Mouse (Mus musculus) midbrain, embryonic 15.5 days (tissue): Measurements from ENCODE around the gene Mgst3. TPM values are rescaled to one million over a fixed set of nuclear protein-coding genes. Genes with fewer than 3 reads are reported as not detected.

ENCODE experiments used
- ATAC-seq: fragments of 200-750 bp; cut with Nextera tagmentation; replicated peaks from 2 replicates; pipeline ENCODE4 v1.8.0; 2017; ENCODE audit warnings: moderate TSS enrichment
- H3K27ac ChIP-seq: fragments of 300-500 bp; sonication (generic); 2 replicates; pipeline ENCODE4 v1.5.1; 2015; ENCODE audit warnings: mild to moderate bottlenecking, inconsistent platforms
- H3K27me3 ChIP-seq: fragments of 300-500 bp; sonication (generic); replicated peaks from 2 replicates; pipeline ENCODE4 v1.6.1; 2015; ENCODE audit warnings: inconsistent platforms
- H3K36me3 ChIP-seq: fragments of 300-500 bp; sonication (generic); replicated peaks from 2 replicates; pipeline ENCODE4 v1.6.1; 2015; ENCODE audit warnings: inconsistent platforms
- H3K4me1 ChIP-seq: fragments of 300-500 bp; sonication (generic); 2 replicates; pipeline ENCODE4 v1.6.1; 2015; ENCODE audit warnings: inconsistent platforms
- H3K4me2 ChIP-seq: fragments of 300-500 bp; sonication (generic); 2 replicates; pipeline ENCODE4 v1.6.1; 2015; ENCODE audit warnings: inconsistent platforms, mild to moderate bottlenecking, moderate library complexity
- H3K4me3 ChIP-seq: fragments of 300-500 bp; sonication (generic); 2 replicates; pipeline ENCODE4 v1.5.1; 2015; ENCODE audit warnings: mild to moderate bottlenecking, inconsistent platforms
- H3K9ac ChIP-seq: fragments of 300-500 bp; sonication (generic); 2 replicates; pipeline ENCODE4 v1.6.1; 2015; ENCODE audit warnings: mild to moderate bottlenecking, inconsistent platforms
- H3K9me3 ChIP-seq: fragments of 300-500 bp; sonication (generic); 2 replicates; pipeline ENCODE4 v1.6.1; 2016; ENCODE audit warnings: inconsistent platforms
- WGBS: fragments of 180-500 bp; shearing (Covaris S2); methylation state at CpG from one replicate; pipeline ENCODE4 v1.1.7; 2015; ENCODE audit warnings: mixed read lengths; 5-methylcytosine and 5-hydroxymethylcytosine counted together
- polyA plus RNA-seq: library from polyadenylated mRNA; unstranded; fragments of >200 nt; fragmentation: Nextera tagmentation; extraction: Ambion mirVana; gene quantifications from 2 replicates; pipeline ENCODE4 v1.2.1, GENCODE M21; 2015

Gene Mgst3
- polyA plus RNA-seq, 1 experiment from 2014 or later: 138 TPM

DNA sequence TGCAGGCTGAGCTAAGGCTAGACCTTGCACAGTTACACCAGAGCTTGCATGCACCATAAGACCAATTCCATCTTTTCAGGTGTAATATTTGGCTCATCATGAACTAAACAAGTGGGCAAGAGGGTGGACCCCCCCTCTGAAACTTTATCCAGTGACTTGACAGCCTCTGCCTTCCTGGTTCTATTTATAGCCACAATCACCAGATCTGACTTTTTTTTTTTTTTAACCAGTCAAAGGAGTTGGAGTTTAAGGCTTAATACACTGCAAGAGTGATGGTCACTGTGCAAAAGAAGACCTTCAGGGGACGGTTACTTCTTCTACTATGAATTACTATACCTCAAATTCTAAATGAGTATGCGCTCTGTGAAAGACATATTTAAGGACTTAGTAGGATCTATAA is 8.4 kb downstream of the Mgst3 start:
- Histone ChIP-seq H3K4me1 (no peaks in the 10 kb centered on the region), H3K36me3 (no peaks in the 10 kb centered on the region), H3K9ac (no peak overlapping the region), H3K27ac (no peak overlapping the region), H3K4me2 (no peak overlapping the region), H3K27me3 (no peaks in the 10 kb centered on the region), H3K4me3 (no peak overlapping the region), H3K9me3 (no peaks in the 10 kb centered on the region)
- ATAC-seq: no peak
- WGBS: 89% methylated on average over 2 of the region's 2 CpGs

DNA sequence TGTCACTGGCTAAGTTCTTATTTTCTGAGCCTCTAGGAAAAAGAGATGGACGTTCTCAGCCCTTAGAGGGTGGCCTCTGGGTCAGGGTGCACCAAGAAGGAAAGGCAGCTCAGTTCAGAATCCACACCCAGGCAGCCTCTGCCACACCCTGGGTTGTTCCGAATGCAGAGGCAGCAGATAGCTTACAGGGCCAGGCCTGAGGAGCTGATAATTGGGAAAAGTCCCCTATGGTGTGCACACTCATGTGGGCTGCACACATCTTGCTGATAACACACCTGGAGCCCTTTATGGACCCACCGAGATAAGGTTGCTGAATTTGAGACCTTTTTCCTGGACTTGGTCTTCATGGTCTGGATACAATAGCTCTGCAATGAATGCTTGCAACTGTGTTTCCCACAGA is 9.5 kb downstream of the Mgst3 start:
- Histone ChIP-seq H3K4me3 (no peak overlapping the region), H3K9me3 (no peaks in the 10 kb centered on the region), H3K27me3 (no peaks in the 10 kb centered on the region), H3K4me2 (no peak overlapping the region), H3K4me1 (no peaks in the 10 kb centered on the region), H3K27ac (no peak overlapping the region), H3K36me3 (no peaks in the 10 kb centered on the region), H3K9ac (no peak overlapping the region)
- ATAC-seq: no peak
- WGBS: 83% methylated on average over 3 of the region's 3 CpGs

DNA sequence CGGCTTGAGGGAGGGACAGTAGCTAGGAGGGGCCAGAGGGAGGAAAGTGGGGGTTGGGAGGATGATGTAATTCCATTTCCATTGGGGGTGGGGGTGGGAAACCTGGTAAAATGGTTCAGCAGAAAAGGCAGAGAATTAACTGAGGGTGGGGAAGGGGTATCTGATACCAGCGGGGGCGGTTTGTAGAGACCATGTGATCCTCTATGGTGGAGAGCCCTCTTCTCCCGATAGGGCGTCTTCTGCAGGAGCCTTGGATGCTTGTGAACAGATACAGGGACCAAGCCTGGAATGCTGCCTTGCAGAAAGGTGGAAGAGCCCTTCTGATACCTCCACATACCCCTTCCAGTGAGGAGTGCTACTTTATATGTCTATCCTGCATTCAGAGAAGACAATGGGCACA is 10.5 kb downstream of the Mgst3 start:
- no peak overlapping the region for H3K9ac ChIP-seq
- no peak overlapping the region for H3K4me2 ChIP-seq
- WGBS: 86% methylated on average over 5 of the region's 5 CpGs
- no peaks in the 10 kb centered on the region for H3K9me3 ChIP-seq
- no peaks in the 10 kb centered on the region for H3K4me1 ChIP-seq
- H3K36me3 ChIP-seq: no peaks in the 10 kb centered on the region
- no peak for ATAC-seq
- H3K27ac ChIP-seq: no peak overlapping the region
- no peaks in the 10 kb centered on the region for H3K27me3 ChIP-seq
- no peak overlapping the region for H3K4me3 ChIP-seq

DNA sequence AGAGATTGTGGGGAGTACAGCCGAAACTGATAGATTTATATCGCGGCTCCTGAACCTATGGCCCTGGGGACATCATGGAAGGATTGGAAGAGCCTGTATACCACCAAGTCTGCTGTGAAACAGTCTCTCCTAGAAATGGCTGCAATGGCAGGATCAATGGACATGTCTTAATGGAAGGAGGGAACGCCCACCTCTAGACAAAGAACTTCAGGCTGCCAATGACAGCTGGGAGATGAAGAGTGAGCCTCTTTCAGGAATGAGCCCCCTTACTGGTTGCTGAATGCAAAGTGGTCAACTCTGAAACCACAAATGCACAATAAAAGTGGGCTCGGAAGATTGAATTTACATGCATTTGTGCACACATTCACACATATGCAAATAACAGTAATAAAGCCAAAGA is 10.9 kb downstream of the Mgst3 start:
- Histone ChIP-seq H3K9me3 (no peaks in the 10 kb centered on the region), H3K4me3 (no peak overlapping the region), H3K27me3 (no peaks in the 10 kb centered on the region), H3K27ac (no peak overlapping the region), H3K4me2 (no peak overlapping the region), H3K9ac (no peak overlapping the region), H3K36me3 (no peaks in the 10 kb centered on the region), H3K4me1 (no peaks in the 10 kb centered on the region)
- 81% methylated on average over 5 of the region's 5 CpGs for WGBS
- no peak for ATAC-seq

DNA sequence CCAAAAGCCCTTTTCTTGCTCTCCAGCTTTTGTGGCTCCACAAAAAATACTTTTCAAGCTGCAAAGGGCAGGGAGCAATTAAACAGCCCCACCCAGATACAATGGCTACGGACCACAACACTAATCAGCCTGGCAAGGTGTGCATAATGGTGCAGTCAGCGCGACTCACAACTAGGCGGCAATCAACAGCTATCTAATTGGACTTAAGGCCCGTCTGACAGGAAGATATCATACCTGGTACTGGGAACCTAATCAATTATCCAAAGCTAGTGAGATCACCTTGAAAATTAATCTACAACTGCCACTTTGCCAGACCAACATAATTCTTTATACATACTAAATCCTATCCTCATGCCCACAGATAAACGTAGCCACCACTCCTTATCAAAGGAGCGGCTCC is 11.3 kb downstream of the Mgst3 start:
- no peaks in the 10 kb centered on the region for H3K9me3 ChIP-seq
- no peaks in the 10 kb centered on the region for H3K27me3 ChIP-seq
- H3K36me3 ChIP-seq: no peaks in the 10 kb centered on the region
- no peak overlapping the region for H3K4me2 ChIP-seq
- WGBS: 85% methylated on average over 7 of the region's 7 CpGs
- H3K9ac ChIP-seq: no peak overlapping the region
- H3K27ac ChIP-seq: no peak overlapping the region
- H3K4me3 ChIP-seq: no peak overlapping the region
- ATAC-seq: no peak
- H3K4me1 ChIP-seq: no peaks in the 10 kb centered on the region

DNA sequence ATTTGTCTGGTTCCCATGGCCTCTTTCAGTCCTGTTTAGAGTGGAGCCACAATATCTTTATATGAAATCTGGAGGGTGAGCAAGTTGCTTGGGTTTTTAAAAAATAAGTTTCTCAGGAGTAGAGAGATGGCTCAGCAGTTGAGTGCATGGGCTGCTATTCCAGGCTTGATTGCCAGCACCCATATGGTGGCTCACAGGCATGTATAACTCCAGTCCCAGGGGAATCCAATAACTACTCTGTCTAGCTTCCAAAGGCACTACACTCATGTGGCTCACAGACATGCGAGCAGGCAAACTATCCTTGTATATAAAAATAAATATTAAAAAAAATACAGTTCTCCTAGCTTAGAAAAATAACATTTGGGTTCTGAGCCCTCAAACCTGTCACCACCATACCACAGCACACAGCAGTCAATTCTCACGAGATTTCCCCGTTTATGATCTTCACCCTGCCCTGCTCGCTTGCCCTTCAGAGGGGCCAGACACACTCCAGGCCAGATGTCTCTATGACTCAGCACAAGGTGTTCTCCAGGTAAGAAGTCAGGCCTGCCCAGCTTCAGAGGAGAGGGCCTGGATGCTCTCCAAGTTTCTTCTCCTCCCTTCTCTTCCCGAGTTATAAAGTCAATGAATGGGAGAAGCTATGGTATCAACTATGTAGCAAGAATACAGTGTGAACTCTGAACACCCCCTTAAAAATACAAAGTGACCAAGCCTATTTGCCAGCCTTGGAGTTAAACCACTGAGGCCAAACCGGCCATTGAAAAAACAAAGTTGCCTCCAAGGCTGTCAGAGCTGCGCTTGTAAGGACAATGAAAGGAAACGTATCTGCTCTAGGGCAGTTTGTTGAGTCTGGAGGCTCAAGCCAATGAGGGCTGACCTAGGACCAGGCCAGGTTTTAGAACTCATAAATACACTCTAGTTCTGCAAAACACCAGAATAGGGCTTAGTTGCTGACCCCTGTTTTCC is 12.3 kb downstream of the Mgst3 start:
- no peak for ATAC-seq
- Histone ChIP-seq H3K27me3 (no peaks in the 10 kb centered on the region), H3K9me3 (no peaks in the 10 kb centered on the region), H3K36me3 (peaks cover 1% of the 10 kb centered on the region; the same call in 1 of the 2 replicates), H3K27ac (no peak overlapping the region), H3K4me2 (no peak overlapping the region), H3K9ac (no peak overlapping the region), H3K4me1 (no peaks in the 10 kb centered on the region), H3K4me3 (no peak overlapping the region)
- 88% methylated on average over 8 of the region's 8 CpGs for WGBS

DNA sequence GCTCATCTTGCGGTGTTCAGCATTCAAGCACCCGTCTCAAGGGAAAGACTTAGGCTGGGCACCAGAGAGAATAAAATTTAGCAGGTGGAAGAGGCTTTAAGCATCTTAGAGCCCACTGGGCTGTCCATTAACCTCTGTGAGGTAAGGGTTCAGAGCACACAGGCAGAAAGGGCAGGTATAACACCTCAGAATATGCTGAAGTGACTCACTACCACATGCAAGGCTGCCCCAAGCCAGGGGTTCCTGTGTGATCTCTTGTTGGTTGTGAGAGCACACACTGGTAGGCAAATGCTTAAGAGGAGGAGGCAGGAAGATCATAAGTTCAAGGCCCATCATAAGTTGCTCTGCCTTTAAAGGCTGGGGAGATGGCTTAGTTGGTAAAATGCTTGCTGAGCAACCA is 13.4 kb downstream of the Mgst3 start:
- no peak for ATAC-seq

DNA sequence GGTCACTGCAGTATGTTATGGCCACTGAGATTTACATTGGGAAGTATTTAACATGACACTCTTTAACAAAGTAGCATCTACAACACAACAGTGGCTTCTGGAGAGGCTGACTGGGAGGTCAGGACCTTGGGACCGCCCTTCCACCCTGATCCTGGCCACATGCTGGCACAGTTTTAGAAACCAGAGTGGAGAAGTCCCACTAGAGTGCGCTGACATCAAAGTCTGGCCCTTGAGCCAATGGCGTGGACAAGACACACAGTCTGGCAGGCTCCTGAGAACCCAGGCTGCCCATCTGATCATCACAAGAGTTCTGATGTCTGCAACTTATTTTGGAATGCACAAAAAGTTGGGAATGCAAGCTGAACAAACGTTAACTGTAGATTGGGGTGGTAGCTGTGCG is 13.9 kb downstream of the Mgst3 start:
- no peak for ATAC-seq
- H3K4me3 ChIP-seq: no peak overlapping the region
- H3K27me3 ChIP-seq: no peaks in the 10 kb centered on the region
- H3K9me3 ChIP-seq: no peaks in the 10 kb centered on the region
- no peak overlapping the region for H3K9ac ChIP-seq
- no peak overlapping the region for H3K4me2 ChIP-seq
- WGBS: 68% methylated on average over 5 of the region's 5 CpGs
- no peaks in the 10 kb centered on the region for H3K4me1 ChIP-seq
- peaks cover 6% of the 10 kb centered on the region; the same call in 1 of the 2 replicates for H3K36me3 ChIP-seq
- no peak overlapping the region for H3K27ac ChIP-seq

More for the DNA sequence above, 13.4 kb downstream of the Mgst3 start:
- Histone ChIP-seq H3K27ac (no peak overlapping the region), H3K4me2 (no peak overlapping the region), H3K9me3 (no peaks in the 10 kb centered on the region), H3K4me1 (no peaks in the 10 kb centered on the region), H3K9ac (no peak overlapping the region), H3K36me3 (peaks cover 6% of the 10 kb centered on the region; the same call in 1 of the 2 replicates), H3K4me3 (no peak overlapping the region), H3K27me3 (no peaks in the 10 kb centered on the region)
- WGBS: 72% methylated on average over 2 of the region's 2 CpGs

DNA sequence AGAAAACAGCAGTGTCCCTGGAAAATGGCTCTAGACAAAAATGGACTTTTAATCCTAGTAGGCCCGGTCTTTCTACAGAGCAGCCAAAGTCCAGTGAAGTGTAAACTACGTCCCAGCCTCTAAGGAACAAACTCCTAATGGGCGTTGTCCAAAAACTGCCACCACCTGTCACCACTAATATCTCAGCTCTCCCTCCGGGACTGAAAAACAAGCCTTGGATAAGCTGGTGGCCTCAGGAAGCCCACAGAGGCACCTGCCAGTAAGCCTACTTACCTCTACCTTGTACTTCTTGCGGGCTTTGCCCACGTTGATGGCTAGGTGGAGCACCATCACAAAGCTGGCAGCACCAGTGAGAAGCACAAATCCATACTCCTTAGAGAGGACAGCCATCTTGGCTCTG is 15.6 kb downstream of the Mgst3 start:
- no peak overlapping the region for H3K27ac ChIP-seq
- no peaks in the 10 kb centered on the region for H3K4me1 ChIP-seq
- no peak overlapping the region for H3K4me2 ChIP-seq
- peaks cover 6% of the 10 kb centered on the region; the same call in 1 of the 2 replicates for H3K36me3 ChIP-seq
- no peaks in the 10 kb centered on the region for H3K9me3 ChIP-seq
- H3K27me3 ChIP-seq: no peaks in the 10 kb centered on the region
- no peak for ATAC-seq
- H3K9ac ChIP-seq: no peak overlapping the region
- 77% methylated on average over 6 of the region's 6 CpGs for WGBS
- H3K4me3 ChIP-seq: no peak overlapping the region

DNA sequence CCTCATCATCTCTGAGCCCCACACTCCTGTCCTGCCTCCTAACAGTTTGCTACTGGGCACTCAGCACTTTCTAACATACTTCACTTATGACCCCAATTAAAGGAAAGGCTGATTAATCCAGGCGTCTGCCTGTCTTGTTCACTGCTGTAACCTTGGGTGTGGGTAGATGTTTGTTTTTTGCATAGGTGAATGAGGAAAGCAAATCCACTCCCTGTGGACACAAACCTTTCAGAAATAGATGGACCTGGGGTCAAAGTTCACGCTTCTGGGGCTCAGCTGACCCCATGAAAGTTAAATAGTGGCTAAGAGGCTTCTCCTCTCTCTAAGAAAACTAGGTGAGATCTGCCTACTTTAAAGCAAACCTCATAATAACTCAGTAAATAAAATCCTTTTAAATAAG is 18.7 kb downstream of the Mgst3 start:
- no peak overlapping the region for H3K4me3 ChIP-seq
- H3K27me3 ChIP-seq: no peaks in the 10 kb centered on the region
- H3K9ac ChIP-seq: no peak overlapping the region
- H3K9me3 ChIP-seq: no peaks in the 10 kb centered on the region
- WGBS: 56% methylated on average over 2 of the region's 2 CpGs
- no peaks in the 10 kb centered on the region for H3K4me1 ChIP-seq
- no peak overlapping the region for H3K4me2 ChIP-seq
- H3K27ac ChIP-seq: no peak overlapping the region
- H3K36me3 ChIP-seq: peaks cover 6% of the 10 kb centered on the region; the same call in 1 of the 2 replicates
- no peak for ATAC-seq

DNA sequence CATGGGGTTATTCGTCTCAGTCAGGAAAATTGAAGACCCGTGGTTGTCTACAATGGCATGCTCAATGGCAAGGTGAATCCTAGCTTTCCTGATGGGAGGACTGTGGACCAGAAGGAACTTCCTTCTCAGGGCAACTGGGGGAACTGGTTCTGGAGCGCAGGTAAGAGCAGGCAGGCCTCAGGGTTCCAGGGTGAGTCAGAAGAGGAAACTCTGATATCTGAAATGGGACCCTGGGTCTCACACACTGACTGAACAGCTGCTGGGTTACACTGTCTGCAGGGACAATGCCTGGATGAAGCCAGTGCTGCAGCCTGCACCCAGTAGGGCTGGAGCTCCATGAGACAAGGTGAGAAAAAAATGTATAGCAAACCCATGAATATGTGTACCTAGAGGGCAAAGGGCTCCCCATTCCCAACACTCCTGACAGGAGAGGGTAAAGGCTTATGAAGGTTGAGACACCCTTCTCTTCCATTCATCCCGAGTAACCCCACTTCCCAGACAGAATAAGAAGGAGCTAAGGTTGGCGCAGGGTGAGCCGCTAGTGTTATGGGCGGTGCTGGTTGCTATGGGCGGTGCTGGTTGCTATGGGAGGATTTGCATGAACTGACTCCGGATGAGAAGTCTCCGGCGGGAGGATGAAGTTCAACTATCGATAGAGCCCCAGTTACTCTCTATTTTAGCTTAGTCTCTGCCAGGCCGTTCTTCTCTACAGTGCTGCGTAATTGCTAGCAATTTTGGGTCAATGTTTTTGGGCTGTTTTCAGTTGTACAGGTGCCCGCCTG is 19.4 kb downstream of the Mgst3 start:
- H3K36me3 ChIP-seq: peaks cover 6% of the 10 kb centered on the region; the same call in 1 of the 2 replicates
- H3K27me3 ChIP-seq: no peaks in the 10 kb centered on the region
- ATAC-seq: no peak
- no peak overlapping the region for H3K9ac ChIP-seq
- no peaks in the 10 kb centered on the region for H3K9me3 ChIP-seq
- H3K4me2 ChIP-seq: no peak overlapping the region
- 20% methylated on average over 15 of the region's 15 CpGs for WGBS
- no peak overlapping the region for H3K27ac ChIP-seq
- H3K4me1 ChIP-seq: no peaks in the 10 kb centered on the region
- no peak overlapping the region for H3K4me3 ChIP-seq

DNA sequence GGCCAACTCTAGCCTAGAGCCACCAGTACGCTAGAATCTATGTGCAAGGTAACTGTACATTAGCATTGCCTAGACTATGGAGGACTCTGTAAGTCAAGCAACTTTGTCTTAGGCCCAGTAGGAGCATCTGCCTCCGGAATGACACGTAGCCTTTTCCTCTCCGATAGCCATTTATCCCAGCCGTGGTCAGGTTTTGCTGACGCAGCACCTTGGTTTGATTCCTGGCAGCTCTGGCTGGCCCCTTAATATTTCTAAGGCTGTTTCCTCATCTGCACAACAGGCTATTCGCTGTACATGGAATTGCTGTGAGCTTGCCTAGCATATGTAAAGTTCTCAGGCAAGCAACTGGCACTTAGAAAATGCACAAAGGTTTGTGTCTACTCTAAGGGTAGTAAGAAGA is 20.9 kb downstream of the Mgst3 start:
- Histone ChIP-seq H3K9me3 (no peaks in the 10 kb centered on the region), H3K27me3 (no peaks in the 10 kb centered on the region), H3K36me3 (peaks cover 6% of the 10 kb centered on the region; the same call in 1 of the 2 replicates), H3K9ac (no peak overlapping the region), H3K4me3 (no peak overlapping the region), H3K4me1 (no peaks in the 10 kb centered on the region), H3K27ac (no peak overlapping the region), H3K4me2 (no peak overlapping the region)
- WGBS: 94% methylated on average over 7 of the region's 7 CpGs
- ATAC-seq: no peak
